Mouse (Mus musculus) hindbrain, postnatal 0 days (tissue): Measurements from ENCODE around the gene Arfgef3. TPM values are rescaled to one million over a fixed set of nuclear protein-coding genes. Genes with fewer than 3 reads are reported as not detected.
A peak's percentile ranks its signal among the peaks of the same experiment; 100 is the strongest.

Experiments
- ATAC-seq: fragments of 200-750 bp; cut with Nextera tagmentation; 2 replicates; pipeline ENCODE4 v1.8.0; 2017; ENCODE audit warnings: mild to moderate bottlenecking, moderate TSS enrichment, moderate library complexity
- DNase-seq: peaks from one replicate; pipeline ENCODE4 v3.0.0-alpha.2; 2015; ENCODE audit warnings: low spot score
- H3K27ac ChIP-seq: fragments of 300-500 bp; sonication (generic); 2 replicates; pipeline ENCODE4 v1.5.1; 2014; ENCODE audit warnings: mild to moderate bottlenecking
- H3K27me3 ChIP-seq: fragments of 300-500 bp; sonication (generic); 2 replicates; pipeline ENCODE4 v1.6.1; 2014; ENCODE audit warnings: low read length, mixed read lengths; ENCODE audit not compliant: insufficient read depth
- H3K36me3 ChIP-seq: fragments of 300-500 bp; sonication (generic); 2 replicates; pipeline ENCODE4 v1.6.1; 2014; ENCODE audit warnings: low read length, mixed read lengths; ENCODE audit not compliant: insufficient read depth
- H3K4me1 ChIP-seq: fragments of 300-500 bp; sonication (generic); 2 replicates; pipeline ENCODE4 v1.6.1; 2014; ENCODE audit warnings: antibody characterized with exemption, low read length, mixed read lengths; ENCODE audit not compliant: insufficient read depth
- H3K4me2 ChIP-seq: fragments of 300-500 bp; sonication (generic); 2 replicates; pipeline ENCODE4 v1.6.1; 2014; ENCODE audit warnings: low read depth, mild to moderate bottlenecking, low read length, moderate library complexity, mixed read lengths
- H3K4me3 ChIP-seq: fragments of 300-500 bp; sonication (generic); 2 replicates; pipeline ENCODE4 v1.5.1; 2014; ENCODE audit warnings: low read length
- H3K9ac ChIP-seq: fragments of 300-500 bp; sonication (generic); replicated peaks from 2 replicates; pipeline ENCODE4 v1.6.1; 2014; ENCODE audit warnings: mild to moderate bottlenecking, low read length, moderate library complexity, mixed read lengths
- H3K9me3 ChIP-seq: fragments of 300-500 bp; sonication (generic); 2 replicates; pipeline ENCODE4 v1.6.1; 2016; ENCODE audit warnings: low read length, mixed read lengths
- CTCF ChIP-seq: IDR thresholded peaks from 2 replicates; pipeline ENCODE4 v1.5.1; 2016; ENCODE audit warnings: antibody characterized with exemption, control low read depth, low read depth
- WGBS: fragments of 180-500 bp; shearing (Covaris S2); extraction: QIAGEN DNeasy Blood & Tissue Kit; methylation state at CpG from one replicate; pipeline ENCODE4 v1.1.7; 2014; 5-methylcytosine and 5-hydroxymethylcytosine counted together
- polyA plus RNA-seq: library from polyadenylated mRNA; unstranded; fragments of >200 nt; fragmentation: Nextera tagmentation; extraction: Ambion mirVana; gene quantifications from 2 replicates; pipeline ENCODE4 v1.2.1, GENCODE M21; 2015
- total RNA-seq: library from RNA; depleted of rRNA; stranded (reverse); fragments of >200 nt; gene quantifications from 2 replicates; pipeline ENCODE4 v1.2.3, GENCODE M21; 2014

The Arfgef3 gene
- total and polyA plus RNA-seq, 2 experiments from 2014 or later = 5.6 to 39.0 TPM

DNA sequence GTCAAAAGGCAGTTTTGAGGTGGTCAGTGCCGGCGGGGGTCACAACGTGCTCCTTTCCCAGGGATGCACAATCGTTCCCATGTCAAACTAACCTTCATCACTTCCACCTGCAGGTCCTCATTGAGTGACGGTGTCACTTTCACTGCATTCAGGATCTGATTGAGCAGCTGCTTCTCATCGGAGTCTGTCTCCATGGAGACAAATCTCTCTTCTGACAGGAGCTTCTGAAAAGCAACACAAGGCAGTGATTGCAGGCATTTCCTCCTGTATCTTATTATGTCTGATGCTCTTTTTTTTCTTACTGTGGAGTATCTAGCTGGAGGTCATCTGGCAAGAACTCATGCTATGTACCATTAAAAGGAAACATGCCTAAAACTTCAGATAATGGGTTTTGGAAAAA, 47.3 kb downstream of the Arfgef3 start:
- no peaks in the 10 kb centered on the region for H3K27me3 ChIP-seq
- H3K4me1 ChIP-seq = peaks cover 3% of the 10 kb centered on the region; the same call in 1 of the 2 replicates
- no peak for ATAC-seq
- H3K27ac ChIP-seq = no peak overlapping the region
- WGBS = 42% methylated on average over 6 of the region's 6 CpGs
- DNase-seq = no peak
- TF ChIP-seq CTCF = no peak
- H3K9me3 ChIP-seq = no peaks in the 10 kb centered on the region
- H3K4me3 ChIP-seq = no peak overlapping the region
- no peak overlapping the region for H3K4me2 ChIP-seq
- 0 out of 2 replicates have a peak, but pooled peaks cover 7% of the 10 kb centered on the region for H3K36me3 ChIP-seq
- no peak overlapping the region for H3K9ac ChIP-seq

DNA sequence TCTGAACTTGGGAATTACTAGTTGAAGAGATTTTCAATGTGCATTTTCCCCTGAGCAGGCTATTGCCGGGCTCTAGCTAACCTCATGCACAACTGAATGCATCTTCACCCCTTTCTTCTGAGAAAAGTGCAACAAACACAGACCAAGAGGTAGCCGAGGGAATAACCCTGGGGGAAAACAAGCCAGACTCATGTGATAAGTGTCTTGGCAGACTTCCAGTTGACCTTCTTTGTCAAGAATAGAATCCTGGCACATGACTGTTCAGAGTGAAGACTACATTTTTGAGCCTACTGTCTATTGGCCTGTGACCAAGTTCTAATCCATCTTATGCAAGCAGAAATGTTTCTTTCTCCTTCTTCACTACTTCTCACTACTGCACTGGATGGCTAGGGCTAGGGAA, 55.5 kb downstream of the Arfgef3 start:
- H3K27me3 ChIP-seq = no peaks in the 10 kb centered on the region
- no peak overlapping the region for H3K4me3 ChIP-seq
- no peaks in the 10 kb centered on the region for H3K36me3 ChIP-seq
- H3K27ac ChIP-seq = no peak overlapping the region
- H3K9me3 ChIP-seq = no peaks in the 10 kb centered on the region
- H3K9ac ChIP-seq = no peak overlapping the region
- WGBS = 43% methylated on average over 2 of the region's 2 CpGs
- TF ChIP-seq CTCF = no peak
- H3K4me1 ChIP-seq = no peaks in the 10 kb centered on the region
- no peak overlapping the region for H3K4me2 ChIP-seq
- DNase-seq (peak; percentile 42), ATAC-seq (no peak)

GRCm38 (mm10) chr10:18681385-18681954, 62.3 kb downstream of the Arfgef3 start:
- Histone ChIP-seq H3K4me3 (no peak overlapping the region), H3K36me3 (no peaks in the 10 kb centered on the region; the same call in 1 of the 2 replicates), H3K27ac (no peak overlapping the region), H3K4me2 (no peak overlapping the region), H3K4me1 (no peaks in the 10 kb centered on the region), H3K9ac (no peak overlapping the region), H3K27me3 (no peaks in the 10 kb centered on the region), H3K9me3 (no peaks in the 10 kb centered on the region)
- DNase-seq (no peak), ATAC-seq (no peak)
- TF ChIP-seq CTCF = no peak
- WGBS = 62% methylated on average over 2 of the region's 2 CpGs

DNA sequence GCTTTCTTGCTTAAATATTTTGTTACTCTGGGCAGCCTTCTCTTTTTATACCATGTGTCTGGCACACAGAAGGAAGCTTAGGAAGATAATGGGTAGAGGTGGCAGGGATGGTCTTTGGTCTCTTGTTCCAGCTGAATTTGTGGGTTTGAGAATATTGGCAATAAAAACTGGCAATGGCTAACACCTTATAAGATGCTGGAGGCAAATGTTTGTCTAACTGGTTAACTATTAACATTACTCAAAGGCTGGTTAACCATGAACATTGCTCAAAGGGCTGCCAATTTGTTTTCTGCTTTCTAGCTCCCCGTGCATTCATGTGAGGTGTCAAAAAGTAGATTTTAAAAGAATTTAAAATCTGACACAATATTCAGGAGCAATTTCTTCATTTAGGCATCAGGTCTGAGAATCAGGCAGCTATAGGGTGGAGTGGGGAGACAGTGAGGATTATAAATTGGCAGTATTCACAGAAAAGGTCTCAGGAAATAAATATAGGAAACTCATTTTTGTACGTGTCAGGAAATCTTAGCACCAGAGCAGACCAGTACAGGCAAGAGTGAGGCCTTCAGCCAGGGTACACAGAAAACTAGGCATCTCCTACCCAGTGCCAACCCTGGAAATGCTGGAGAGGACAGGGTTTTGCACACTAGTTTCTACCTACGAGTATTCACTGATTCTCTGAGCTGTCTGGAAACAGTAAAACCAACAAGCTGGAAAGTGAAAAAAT, 62.9 kb downstream of the Arfgef3 start:
- no peak for DNase-seq
- Histone ChIP-seq H3K9me3 (no peaks in the 10 kb centered on the region), H3K27me3 (no peaks in the 10 kb centered on the region), H3K4me2 (no peak overlapping the region), H3K4me1 (no peaks in the 10 kb centered on the region), H3K27ac (no peak overlapping the region), H3K4me3 (no peak overlapping the region), H3K36me3 (peaks cover 4% of the 10 kb centered on the region; the same call in 1 of the 2 replicates), H3K9ac (no peak overlapping the region)
- no peak for ATAC-seq
- WGBS = 67% methylated on average over 3 of the region's 3 CpGs
- TF ChIP-seq CTCF = no peak

DNA sequence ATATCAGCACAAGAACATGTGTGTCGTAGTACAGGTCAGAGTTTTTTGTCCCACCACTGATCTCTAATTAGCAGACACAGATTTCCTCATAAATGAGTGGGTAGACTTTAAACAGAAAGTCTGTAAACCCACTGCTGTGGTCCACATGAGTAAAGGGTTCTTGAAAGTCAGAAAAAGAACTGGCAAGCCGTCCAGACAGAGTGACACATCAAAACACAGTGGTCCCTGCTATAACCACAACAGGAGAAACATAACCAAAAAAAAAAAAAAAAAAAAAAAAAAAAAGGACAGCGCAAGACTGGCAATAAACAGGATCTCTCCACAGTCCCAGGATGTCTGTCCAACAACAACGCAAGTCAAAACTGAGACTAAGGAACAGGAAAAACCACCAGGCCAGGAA, 64.9 kb downstream of the Arfgef3 start:
- H3K9ac ChIP-seq = no peak overlapping the region
- H3K9me3 ChIP-seq = no peaks in the 10 kb centered on the region
- no peak overlapping the region for H3K4me3 ChIP-seq
- H3K36me3 ChIP-seq = peaks cover 4% of the 10 kb centered on the region; the same call in 1 of the 2 replicates
- ATAC-seq (no peak), DNase-seq (no peak)
- no peak overlapping the region for H3K4me2 ChIP-seq
- H3K27ac ChIP-seq = no peak overlapping the region
- H3K27me3 ChIP-seq = no peaks in the 10 kb centered on the region
- no peak for TF ChIP-seq CTCF
- 86% methylated on average over 4 of the region's 4 CpGs for WGBS
- no peaks in the 10 kb centered on the region for H3K4me1 ChIP-seq

- Histone ChIP-seq H3K27ac (no peak overlapping the region), H3K36me3 (no peaks in the 10 kb centered on the region), H3K9ac (no peak overlapping the region), H3K4me1 (no peaks in the 10 kb centered on the region), H3K9me3 (no peaks in the 10 kb centered on the region), H3K4me3 (no peak overlapping the region), H3K27me3 (no peaks in the 10 kb centered on the region), H3K4me2 (no peak overlapping the region)
- ATAC-seq (no peak), DNase-seq (no peak)
- TF ChIP-seq CTCF = no peak
- 95% methylated on average over 11 of the region's 11 CpGs for WGBS
Measured at GRCm38 (mm10) chr10:18664794-18665193, 79.0 kb downstream of the Arfgef3 start.

DNA sequence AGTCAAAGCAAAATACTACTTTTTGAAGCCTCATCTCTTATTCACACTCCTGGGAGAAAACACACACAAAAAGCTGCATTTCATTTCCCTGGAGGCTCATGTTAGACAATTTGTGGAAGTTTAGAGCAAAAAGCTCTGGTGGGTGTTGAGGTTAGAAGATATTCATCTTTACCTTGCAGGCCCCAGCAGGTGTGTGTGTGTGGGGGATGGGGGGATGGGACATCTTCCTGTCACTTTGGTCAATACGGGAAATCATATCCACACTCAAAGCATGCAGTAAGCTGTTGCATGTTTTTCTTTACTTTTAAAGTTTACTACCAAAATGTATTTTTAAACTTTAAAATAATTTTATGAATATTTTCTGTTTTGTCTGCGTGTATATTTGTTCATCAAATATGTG, 79.7 kb downstream of the Arfgef3 start:
- H3K4me2 ChIP-seq = no peak overlapping the region
- H3K4me1 ChIP-seq = no peaks in the 10 kb centered on the region
- H3K9ac ChIP-seq = no peak overlapping the region
- H3K36me3 ChIP-seq = no peaks in the 10 kb centered on the region
- ATAC-seq = no peak
- DNase-seq = no peak
- no peaks in the 10 kb centered on the region for H3K27me3 ChIP-seq
- H3K4me3 ChIP-seq = no peak overlapping the region
- no peak for TF ChIP-seq CTCF
- H3K9me3 ChIP-seq = no peaks in the 10 kb centered on the region
- H3K27ac ChIP-seq = no peak overlapping the region
- 84% methylated on average over 2 of the region's 2 CpGs for WGBS
